Mouse (Mus musculus): ENCODE measurements around the gene Lrmp. TPM values are rescaled to one million over a fixed set of nuclear protein-coding genes. Genes with fewer than 3 reads are reported as not detected.
A peak's percentile ranks its signal among the peaks of the same experiment; 100 is the strongest.

The Lrmp gene
- polyA plus RNA-seq, 2 experiments from 2014 or later = 110 to 124 TPM

DNA sequence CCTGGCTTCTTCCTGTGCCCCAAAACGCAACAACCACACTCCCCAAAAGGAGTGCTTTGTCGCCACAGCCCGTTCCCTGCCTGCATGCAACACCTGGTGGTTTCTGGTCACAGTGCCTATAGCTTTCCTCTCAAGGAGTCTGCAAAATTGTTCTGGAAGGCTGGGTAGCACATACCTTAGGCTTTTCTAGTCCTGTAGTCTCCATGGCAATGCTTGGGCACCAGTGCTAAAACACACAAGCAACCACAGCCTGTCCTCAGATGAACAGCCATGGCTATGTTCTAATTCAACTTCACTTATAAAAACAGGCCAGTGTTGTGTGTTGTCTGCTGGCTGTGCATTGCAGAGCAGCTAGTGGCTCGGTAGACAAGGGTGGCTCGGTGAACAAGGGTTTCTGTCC lies 21.4 kb downstream of the Lrmp start:
- no peak for ATAC-seq

DNA sequence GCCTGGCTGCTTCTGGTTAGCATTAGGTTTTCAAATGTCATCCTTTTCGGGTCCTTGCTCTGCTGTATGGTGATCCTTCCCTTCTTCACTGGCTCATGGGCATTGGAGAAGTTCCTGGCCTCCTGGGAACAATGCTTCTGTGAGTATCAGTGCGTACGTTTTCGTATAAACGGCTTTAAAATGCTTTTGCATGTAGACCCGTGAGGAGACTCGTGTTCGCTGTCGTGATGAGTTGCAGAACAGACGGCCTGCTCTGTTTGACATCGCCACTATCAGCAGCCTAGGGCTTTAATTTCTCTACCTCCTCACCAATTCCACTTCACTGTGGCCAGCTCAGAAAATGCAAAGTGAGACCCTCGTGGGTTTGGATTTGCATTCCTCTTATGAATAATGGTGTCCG lies 23.8 kb downstream of the Lrmp start:
- ATAC-seq = no peak

GRCm38 (mm10) chr6:145139776-145140475 lies 24.5 kb downstream of the Lrmp start:
- ATAC-seq = peak; percentile 66

GRCm38 (mm10) chr6:145140706-145141105 lies 25.3 kb downstream of the Lrmp start:
- ATAC-seq = no peak

- no peak for ATAC-seq
Measured at GRCm38 (mm10) chr6:145141827-145142226, 26.4 kb downstream of the Lrmp start.

GRCm38 (mm10) chr6:145145173-145145572 lies 29.7 kb downstream of the Lrmp start:
- no peak for ATAC-seq

- no peak for ATAC-seq
Measured at GRCm38 (mm10) chr6:145147716-145148115, 32.3 kb downstream of the Lrmp start.

DNA sequence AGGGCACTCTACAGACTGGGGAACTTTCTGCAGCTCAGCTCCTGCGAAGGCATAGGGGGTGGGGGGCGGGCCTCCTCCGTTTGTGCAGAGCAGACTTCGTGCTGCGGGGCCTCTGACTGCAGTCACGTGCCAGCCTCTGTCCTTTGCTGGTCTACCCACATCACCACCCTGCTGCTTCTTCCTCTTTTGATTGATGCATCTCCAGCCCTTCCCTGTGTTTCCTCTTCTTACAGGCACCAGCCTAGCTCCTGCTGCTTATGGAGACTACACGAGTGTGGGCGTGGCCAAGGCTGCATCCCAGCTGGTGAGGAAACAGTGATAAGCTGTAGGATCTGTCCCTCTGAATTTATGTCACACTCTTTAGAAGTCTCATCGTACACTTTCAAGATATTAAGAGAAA lies 33.6 kb downstream of the Lrmp start:
- no peak for ATAC-seq

GRCm38 (mm10) chr6:145158619-145159018 lies 43.2 kb downstream of the Lrmp start:
- no peak for ATAC-seq

DNA sequence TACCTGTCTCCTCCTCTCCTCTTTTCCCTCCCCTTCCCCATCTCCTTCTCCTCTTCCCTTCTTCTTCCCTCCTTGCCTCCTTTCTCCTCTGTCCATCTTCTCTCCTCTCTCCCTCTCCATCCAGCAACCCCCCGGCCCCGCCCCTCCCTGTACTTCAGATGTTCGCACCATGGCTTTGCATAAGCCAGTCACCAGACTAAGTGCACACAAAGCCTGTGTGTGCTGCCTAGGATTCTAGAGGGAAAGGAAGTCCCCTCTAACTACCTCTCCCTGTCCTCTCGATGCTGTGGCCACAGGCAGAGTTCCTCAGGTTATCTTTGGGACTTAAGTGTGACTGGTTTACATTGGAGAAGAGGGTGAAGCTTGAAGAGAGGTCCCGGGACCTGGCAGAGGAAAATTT lies 45.1 kb downstream of the Lrmp start:
- no peak for ATAC-seq

GRCm38 (mm10) chr6:145171892-145172606 lies 56.6 kb downstream of the Lrmp start:
- ATAC-seq = no peak

- no peak for ATAC-seq
Measured at GRCm38 (mm10) chr6:145173781-145174191, 58.3 kb downstream of the Lrmp start.

DNA sequence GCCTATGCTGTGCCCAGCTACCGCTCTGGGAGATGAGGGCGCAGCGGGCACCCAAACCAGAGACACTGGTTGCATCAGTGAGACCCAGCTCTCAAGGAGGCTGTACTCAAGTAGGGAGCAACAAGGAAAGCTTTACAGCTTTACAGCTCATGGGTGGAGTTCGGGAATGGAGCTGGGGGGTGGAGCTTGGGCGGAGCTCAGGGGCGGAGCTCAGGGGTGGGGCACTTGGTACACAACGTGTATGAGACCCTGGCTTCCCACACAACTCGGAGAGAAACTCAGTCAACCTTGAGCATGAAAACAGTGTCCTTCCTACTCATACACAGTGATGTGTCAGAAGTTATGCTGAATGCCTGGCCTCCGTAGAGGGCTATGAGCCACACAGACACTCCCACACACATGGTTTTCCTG lies 60.1 kb downstream of the Lrmp start:
- ATAC-seq = no peak

DNA sequence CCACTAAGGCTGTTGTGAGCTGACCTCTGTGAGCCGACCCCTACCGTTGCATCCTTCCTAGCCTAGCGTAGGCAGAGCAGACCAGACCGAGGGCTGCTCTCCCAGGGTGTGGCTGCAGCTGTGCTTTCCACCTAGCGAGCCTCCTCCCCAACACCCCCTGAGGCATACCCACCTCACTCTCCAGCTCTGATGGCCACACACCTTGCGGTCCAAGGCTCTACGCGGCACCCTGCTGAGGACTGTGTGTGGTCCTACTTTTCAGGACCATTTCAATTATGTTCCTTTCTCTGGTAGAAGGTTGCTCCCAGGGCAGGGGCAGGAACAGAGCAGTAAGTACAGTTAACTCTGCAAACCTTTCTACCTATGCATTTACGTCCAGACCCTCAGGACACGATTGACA lies 61.0 kb downstream of the Lrmp start:
- no peak for ATAC-seq

GRCm38 (mm10) chr6:145179665-145180064 lies 64.2 kb downstream of the Lrmp start:
- no peak for ATAC-seq

DNA sequence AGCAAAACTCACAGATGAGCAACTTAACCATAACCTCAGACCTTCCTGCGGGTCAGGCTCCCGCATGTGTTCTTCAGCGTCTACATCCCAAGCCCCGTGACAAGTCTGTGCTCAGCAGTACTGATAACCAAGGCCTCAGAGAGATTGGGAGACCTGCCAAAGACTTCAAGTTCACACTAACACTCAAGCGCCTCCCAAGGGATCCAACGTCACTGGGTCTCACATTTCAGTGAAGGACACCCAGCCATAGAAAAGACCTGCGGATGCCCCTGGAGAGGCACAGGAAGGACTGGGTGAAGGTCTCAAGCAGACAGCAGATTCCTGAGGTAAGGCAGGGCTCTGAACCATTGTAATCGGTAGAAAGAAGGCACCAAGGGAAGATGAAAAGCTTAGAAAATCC lies 66.6 kb downstream of the Lrmp start:
- no peak for ATAC-seq

- no peak for ATAC-seq
Measured at GRCm38 (mm10) chr6:145186096-145186495, 70.6 kb downstream of the Lrmp start.

- ATAC-seq = peak; percentile 86
Measured at GRCm38 (mm10) chr6:145187093-145188088, 71.9 kb downstream of the Lrmp start.

GRCm38 (mm10) chr6:145193038-145193437 lies 77.6 kb downstream of the Lrmp start:
- ATAC-seq = no peak

- ATAC-seq = peak; percentile 26
Measured at GRCm38 (mm10) chr6:145193446-145193845, 78.0 kb downstream of the Lrmp start.

GRCm38 (mm10) chr6:145197949-145198686 lies 82.7 kb downstream of the Lrmp start:
- no peak for ATAC-seq

DNA sequence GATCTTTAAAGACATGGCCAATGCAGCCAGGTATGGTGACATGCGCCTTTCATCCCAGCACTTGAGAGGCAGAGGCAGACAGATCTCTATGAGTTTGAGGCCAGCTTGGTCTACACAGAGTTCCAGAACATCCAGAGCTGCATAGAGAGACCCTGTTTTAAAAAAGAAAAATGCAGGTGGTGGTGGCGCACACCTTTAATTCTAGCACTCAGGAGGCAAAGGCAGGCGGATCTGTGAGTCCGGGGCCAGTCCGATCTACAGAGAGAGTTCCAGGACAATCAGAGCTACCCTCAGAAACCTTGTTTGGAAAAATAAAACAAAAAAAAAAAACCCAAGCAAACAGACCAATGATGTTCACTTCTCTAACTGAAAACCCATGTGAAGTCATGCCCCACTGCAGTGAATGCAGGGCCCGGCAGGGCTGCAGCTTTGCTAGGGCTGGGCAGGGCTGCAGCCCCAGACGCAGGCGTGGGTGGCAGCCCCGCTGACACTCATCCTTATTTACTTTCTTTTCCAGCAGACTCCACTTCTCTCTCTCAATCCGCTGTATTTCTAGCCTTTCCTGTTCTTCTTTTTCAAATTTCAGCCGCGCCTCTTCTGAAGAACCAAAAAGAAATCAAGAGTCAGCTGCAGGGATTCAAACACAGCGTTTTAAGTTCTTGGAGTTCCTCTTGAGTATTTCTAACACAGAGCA lies 87.1 kb downstream of the Lrmp start:
- ATAC-seq = no peak

Data from activated CD4-positive, CD25-positive, alpha-beta regulatory T cell, adult 4 months (primary cell).